Mouse (Mus musculus) testis, postnatal 10 days (tissue): ENCODE data around the gene Tbck.

Source experiments
- DNase-seq: peaks from one replicate; pipeline ENCODE4 v3.0.0; 2021; ENCODE audit warnings: low spot score

Gene Tbck

DNA sequence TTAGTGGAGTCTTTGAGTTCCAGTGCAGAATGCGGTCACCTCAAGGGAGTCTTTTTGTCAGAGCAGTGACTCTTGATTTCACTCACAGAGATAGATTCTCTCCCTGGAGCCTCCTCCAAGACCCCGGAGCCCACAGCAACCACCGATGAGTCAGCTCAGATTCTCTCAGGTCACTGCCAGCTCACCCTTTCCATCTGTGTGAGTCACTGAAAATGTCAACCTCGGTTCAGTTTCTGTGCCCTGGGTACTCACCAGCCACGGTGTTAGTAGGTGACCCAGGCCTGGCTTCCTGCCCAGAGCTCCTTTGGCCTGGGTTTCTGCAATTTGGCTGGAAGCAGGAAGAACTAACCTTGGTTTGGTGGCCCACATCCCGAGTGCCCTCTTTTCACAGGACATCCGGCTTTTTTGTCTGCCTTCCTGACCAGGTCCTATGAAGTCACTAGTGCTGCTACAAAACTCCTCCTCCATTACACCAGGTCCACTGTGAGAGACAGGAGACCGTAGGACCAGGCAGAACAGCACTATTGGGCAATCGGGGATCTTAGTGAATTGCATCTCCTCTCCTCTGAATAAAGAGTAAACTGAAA lies 187.5 kb downstream of the Tbck start:
- DNase-seq = no peak

- no peak for DNase-seq
Measured at GRCm38 (mm10) chr3:132873251-132873650, 189.3 kb downstream of the Tbck start.

DNA sequence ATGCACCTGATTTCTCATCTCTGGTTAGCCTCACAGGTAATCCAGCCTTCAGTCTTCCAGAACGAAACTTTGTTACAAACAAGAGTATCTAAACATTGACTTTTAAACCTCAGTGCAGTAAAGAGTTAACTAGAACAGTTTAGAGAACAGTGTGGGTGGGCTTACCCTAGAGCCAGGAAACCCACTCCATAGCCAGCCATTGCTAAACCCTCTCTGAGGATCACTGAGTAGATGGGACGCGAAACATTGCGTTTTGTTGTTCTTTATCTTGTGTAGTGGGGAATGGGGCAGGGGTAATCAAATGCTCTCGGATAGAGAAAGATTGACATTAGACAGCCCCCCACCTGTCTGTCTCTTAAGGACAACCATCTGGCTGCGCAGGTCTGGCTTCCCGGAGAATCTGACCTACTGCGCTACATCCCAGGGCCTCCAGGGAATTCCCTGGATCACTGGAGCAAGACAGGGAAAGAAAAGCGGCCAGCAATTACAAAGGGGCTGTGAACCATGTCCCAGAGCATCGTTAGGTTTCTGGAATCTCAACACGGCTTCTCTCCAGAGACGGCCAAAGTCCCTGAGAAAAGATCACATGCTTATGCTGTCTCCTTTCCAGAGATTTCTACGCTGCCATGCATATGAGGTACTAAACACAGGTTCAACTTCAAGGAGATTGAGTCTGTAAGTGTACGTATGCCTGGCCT lies 192.2 kb downstream of the Tbck start:
- no peak for DNase-seq

GRCm38 (mm10) chr3:132876933-132877676 lies 193.2 kb downstream of the Tbck start:
- DNase-seq = no peak

DNA sequence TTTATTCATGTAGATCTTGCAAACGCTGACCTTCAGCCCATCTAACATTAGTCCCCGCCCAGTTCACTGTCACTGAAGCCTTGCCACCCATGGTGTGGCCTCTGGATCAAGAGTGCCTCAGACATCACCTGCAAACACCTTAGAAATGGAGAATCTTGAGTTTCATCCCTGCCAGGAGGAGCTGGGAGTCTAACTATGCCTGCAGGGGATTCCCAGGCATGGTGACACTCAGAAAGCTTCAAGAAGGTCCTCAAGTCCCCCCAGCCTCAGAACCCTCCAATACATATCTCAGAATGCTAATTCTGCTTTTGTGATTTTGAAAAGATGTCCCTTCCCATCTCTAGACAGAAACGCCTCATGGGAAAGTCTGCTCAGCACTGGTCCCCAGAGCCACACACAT lies 196.4 kb downstream of the Tbck start:
- no peak for DNase-seq

DNA sequence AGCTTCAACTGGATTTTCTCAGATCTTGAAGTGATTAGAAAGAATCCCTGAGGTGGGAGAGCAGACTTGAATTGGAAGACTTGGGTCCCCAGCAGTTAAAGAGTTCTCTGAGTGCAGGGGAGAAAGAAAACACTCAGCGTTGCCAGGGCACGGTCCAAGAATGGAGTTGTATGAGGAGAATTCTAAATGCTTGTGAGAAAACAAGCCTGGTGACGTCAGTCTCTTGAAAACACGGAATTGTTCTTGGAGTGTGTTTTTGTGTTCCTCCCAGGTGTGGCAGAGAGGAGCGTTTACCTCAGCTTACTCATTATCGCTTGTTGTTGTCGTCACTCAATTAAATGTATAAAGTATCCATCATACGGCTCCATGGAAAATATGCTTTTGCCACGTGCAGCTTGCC lies 196.9 kb downstream of the Tbck start:
- no peak for DNase-seq

DNA sequence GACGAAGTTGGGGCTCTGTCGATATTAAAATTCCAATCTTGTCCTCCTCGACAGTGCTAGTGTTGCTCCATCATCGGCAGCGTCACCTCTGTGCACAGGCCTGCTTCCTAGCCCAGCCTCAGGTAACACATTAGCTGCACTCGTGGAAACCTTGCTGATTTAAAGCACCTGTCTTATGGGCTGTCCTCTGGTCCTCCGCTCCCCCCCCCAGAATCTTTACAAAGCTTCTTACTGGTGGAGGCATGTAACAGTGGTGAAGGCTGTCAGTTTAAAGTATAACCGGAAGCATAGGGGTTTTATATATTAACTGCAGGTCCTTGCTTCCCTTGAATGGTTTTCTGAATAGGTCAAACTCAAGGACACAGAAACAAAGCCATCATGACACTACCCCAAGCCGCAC lies 199.3 kb downstream of the Tbck start:
- DNase-seq = no peak

DNA sequence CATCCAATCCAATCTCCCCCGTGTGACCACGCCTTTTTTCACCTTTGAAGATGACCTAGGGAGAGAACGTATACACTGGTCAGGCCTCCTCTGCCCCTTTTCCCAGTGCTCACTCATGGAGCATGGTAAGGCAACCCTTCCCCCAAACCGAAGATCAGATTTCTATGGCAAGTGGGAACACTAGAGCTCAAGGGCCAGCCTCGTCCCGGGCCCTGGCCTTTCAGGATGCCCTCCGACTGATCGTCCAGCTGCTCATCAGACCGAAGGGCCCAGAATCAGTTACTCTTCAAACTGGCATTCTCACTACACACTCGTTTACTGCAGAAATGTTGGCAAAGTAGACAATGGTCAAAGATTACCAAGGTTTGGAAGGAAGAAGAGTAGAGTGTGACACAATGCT lies 200.5 kb downstream of the Tbck start:
- no peak for DNase-seq

DNA sequence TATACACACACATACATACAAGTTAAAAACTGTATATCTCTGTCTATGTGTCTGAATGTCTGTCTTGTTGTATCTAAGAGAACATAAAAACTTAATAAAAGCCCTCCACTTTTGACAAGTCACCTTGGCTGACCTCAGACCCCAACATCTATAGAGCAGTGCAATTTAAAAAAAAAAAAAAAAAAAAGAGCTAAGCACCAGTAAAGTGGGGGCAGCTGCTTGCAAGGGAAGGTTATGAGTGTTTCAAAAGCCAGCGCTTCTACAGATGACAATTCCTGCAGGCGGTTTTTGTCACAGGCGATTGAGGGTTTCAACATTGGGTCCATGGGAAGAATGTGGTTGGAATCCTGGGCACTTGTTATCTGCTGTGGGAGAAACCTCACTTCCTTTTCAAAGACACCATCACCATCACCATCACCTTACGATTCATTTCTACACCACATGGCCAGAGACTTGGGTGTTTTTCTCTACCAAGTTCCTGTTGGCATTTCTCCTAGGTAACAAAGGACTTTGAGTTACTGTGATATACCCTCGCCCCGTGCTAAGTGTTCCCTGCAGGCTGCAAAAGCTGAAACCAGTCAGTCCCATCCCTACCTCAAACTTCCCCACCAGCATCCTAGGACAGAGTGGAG lies 202.6 kb downstream of the Tbck start:
- no peak for DNase-seq

DNA sequence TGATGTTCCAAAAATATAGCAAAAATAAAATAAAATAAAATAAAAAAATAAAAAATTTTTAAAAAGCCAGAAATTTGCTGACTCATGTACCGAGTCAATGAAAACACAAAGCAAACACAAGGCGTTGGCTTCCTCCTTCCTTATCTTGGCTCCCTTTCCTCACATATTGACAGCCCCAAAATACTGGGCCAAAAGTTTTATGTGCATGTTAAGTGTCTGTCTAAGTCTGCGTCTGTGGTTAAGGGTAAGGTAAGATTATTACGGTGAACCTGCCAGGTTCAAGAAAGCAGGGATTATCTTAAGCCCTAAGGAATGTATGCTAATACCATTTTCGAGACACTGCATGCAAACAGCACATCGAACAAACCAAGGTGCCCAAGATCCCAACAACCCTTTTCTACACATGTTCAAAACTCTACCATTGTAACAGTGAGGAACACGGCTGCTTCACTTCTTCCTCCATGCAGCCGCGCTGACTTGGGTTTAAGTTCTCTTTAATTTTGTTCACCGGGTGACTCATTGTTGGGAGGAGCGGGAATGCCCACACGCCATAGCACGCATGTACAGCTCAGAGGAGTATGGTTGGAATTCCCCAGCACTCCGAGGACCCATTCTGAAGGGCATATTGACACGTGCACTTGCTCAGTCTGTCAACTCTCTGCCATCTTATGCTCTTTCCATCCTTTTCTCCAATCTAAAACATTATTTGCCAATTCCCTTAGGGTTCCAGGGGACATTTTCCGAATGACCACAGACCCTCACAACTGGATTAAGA lies 203.3 kb downstream of the Tbck start:
- no peak for DNase-seq
